Mouse (Mus musculus): Measurements from ENCODE around the gene Zdhhc21. TPM values are rescaled to one million over a fixed set of nuclear protein-coding genes. Genes with fewer than 3 reads are reported as not detected.

The Zdhhc21 gene
- 1 to 10 TPM in 1 of 2 experiments, under 1 TPM in 1; 0.47 to 1.5 TPM for polyA plus RNA-seq (2012; fragmentation: generic; extraction: Trizol)

GRCm38 (mm10) chr4:82859131-82860125 is at the start of gene Zdhhc21:
Gene Zdhhc21, minus strand, starts transcription at chr4:82859958.

GRCm38 (mm10) chr4:82884636-82885534 is 25.1 kb upstream of the Zdhhc21 start, which contains the start of gene Cer1:
Gene Cer1, minus strand, starts transcription at chr4:82885148.

Other genes with a start within 250 kb of the Zdhhc21 start
- 10 to 100 TPM in 1 of 2 experiments, 1 to 10 TPM in 1; 2.1 to 19.1 TPM for gene Nfib, start 154.2 kb downstream of the Zdhhc21 start, polyA plus RNA-seq (2012; fragmentation: generic; extraction: Trizol)
- gene Cer1, start 25.2 kb upstream of the Zdhhc21 start, polyA plus RNA-seq (2012; fragmentation: generic; extraction: Trizol): not detected
- under 1 TPM in 1 of 2 experiments, not detected in 1; 0.01 TPM for gene Frem1, start 192.4 kb upstream of the Zdhhc21 start, polyA plus RNA-seq (2012; fragmentation: generic; extraction: Trizol)